Mouse (Mus musculus) brain, embryonic 14.5 days (tissue): ENCODE data around the gene Lrrc20. TPM values are rescaled to one million over a fixed set of nuclear protein-coding genes. Genes with fewer than 3 reads are reported as not detected.
"Not testable (repeated sequence)": the region's sequence is repeated elsewhere in the genome, so short reads cannot be mapped to it uniquely, and the experiment has no call there.

ENCODE experiments used
- DNase-seq: peaks from one replicate; pipeline ENCODE4 v3.0.0-alpha.2; 2011; ENCODE audit warnings: low read depth
- CTCF ChIP-seq: fragments of 200-500 bp; IDR thresholded peaks from 2 replicates; pipeline ENCODE4 v1.5.1; 2012; ENCODE audit warnings: inconsistent platforms, mild to moderate bottlenecking, moderate library complexity, borderline replicate concordance; ENCODE audit not compliant: insufficient read depth, insufficient read length; ENCODE audit errors: extremely low read depth
- POLR2A ChIP-seq: fragments of 200-500 bp; IDR thresholded peaks from 2 replicates; pipeline ENCODE4 v1.6.1; 2012; ENCODE audit warnings: mild to moderate bottlenecking, inconsistent platforms, borderline replicate concordance; ENCODE audit not compliant: poor library complexity, insufficient read depth, insufficient read length, severe bottlenecking; ENCODE audit errors: extremely low read depth
- polyA plus RNA-seq: library from polyadenylated mRNA; depleted of rRNA; stranded (reverse); fragments of >200 nt; gene quantifications from 2 replicates; pipeline ENCODE4 v1.2.3, GENCODE M21; 2012

Gene Lrrc20
- polyA plus RNA-seq, 1 experiment = 23.6 TPM

DNA sequence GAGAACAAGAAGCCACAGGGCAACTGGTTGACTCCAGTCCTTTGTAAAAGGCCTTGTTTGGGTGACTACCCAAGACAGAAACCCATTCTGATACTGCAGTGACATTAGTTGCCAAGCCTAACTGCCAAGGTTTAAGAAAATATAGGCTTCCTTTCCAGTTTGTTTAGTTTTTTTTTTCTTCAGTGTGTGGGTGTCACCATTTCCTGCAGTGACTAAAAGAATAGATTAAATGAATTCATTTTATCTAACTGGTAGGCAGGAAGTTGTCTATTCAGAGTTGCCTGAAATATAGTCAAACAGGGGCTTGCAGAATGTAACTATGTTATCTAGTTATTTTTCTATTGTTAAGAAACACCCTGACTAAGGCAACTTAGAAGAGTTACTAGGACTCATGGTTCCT, 83.9 kb downstream of the Lrrc20 start:
- no peak for DNase-seq
- TF ChIP-seq POLR2A = no peak

DNA sequence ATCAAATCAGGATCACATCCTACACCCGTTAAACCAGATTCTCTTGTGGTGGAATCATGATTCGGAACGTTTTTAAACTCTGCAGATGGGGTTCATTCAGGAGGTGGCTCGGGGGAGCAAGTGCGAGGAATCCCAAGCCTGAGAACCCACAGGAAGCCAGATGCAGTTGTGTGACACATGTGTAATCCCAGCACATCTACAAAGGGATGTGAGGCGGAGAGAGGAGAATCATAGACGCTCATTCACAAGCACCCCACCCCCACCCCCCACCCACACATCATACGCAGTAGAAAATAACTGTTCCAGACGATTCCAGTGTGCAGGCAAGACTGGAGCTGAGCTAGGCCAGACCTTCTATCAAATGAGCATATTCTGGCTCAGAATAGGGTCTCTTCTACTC, 87.9 kb downstream of the Lrrc20 start:
- no peak for DNase-seq
- TF ChIP-seq POLR2A (no peak), CTCF (no peak)

DNA sequence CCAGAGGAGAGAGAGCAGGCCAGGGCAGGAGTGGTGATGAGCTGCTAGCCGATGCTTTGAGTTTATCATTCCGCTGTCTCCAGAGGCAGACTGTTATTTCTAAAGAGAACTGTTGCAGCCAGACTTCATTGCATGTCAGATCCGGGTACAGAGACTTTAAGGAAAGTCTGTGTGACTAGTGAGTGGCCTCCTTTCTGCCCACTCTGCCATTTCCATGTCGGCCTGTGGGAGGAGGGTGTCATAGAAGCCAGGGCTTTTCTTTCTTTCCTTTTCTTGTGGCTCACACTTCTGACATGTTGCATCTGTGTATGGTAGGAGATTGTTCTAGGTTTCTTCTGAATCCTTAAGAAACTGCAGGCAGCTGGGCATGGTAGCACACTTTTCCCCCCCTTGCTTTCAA, 88.8 kb downstream of the Lrrc20 start:
- DNase-seq = no peak
- no peak for TF ChIP-seq POLR2A

DNA sequence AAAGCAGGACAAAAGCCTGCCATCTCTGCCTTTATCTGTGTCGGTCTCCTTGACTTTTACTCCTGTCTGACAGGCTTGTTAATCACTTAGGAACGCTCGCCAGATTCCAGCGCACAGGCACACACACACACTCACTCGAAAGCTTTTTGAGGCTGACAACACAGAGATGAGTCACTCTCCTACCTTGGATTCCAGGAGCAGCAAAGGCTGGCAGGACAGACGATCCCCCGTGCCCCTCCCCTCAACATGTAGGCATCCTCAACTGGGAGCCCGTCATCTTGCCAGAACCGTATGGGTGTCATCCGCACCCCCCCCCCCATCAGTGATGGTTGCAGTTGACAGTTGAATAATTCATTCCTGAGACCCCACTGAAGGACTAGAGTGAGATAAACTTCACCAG, 94.6 kb downstream of the Lrrc20 start:
- TF ChIP-seq CTCF (no peak), POLR2A (no peak)
- peak; percentile 65 for DNase-seq

DNA sequence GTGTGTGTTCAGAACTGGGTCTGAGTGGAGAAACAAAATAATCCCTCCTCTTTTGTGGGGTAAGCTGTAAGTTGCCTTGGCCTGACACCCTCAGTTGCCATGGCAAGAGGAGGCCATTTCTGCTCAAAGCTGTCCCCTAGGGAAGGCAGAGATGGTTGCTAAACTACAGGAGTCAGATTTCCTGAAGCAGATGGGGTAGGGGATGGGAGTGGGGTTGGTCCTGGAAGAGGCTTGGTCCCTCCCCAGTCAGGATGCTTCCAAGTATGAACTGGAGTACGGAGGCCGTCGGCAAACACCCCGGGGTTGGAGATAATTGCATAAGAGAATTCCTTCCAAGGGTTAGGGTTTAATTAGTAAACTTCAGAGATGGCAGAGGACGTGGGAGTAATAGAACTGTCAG, 96.5 kb downstream of the Lrrc20 start:
- DNase-seq = peak; percentile 44
- no peak for TF ChIP-seq CTCF
- TF ChIP-seq POLR2A = no peak

DNA sequence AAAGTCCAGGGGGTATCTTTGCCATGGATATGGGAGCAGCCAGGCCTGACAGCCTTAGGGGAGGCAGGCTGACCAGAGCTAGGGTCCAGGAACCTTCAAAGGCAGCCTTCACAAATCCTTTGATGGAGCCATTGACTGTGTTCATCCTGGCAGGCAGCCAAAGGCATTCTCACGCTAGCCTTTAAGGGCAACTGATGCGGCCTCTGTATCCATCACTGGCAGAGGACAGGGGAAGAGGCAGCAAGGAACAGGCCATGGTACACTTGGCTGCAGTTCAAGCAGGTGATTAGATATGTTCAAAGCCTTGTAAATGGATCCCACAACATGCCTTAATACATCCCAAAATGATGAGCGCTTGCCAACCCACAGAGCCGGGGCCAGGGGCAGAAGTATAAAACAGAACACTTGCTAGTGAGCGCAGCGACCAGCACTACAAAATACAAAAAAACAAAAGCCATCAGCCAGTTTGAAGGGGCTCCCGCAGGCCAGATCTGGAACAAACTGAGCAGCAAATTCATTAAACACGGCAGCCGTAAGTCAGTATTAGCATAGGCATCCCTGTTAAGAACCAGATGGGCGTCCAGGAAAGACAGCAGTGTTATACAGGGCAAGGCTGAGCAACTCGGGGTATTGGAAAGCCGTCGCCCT, 100.6 kb downstream of the Lrrc20 start:
- TF ChIP-seq CTCF (no peak), POLR2A (no peak)
- peak; percentile 79 for DNase-seq

DNA sequence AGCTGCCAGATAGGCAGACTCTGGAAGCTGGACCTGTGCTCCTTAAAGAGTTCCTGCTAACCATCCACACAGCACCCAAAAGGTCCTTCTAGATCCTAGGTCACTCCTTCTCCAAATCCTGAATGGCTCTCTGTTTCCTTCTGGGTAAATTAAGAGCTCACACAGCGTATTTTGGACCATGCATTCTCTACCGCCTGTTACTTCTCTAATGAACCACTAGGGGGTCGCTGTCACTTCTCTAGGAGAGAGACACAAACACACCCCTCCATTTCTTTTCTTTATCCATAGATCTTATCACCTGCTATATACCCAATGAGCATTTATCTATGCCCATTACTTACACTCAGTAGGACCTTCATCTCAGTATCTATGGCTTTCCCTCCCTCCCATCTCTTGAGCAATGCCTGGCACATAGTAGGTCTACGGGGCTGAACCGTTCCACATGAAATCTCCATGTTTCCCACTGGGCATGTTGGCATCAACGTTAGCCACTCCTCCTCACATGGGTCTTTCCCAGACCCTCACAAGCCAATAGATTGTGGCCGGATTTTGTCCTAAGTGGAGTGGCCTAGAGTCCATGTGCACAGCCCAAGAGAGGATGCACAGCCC, 111.7 kb downstream of the Lrrc20 start:
- DNase-seq = no peak

DNA sequence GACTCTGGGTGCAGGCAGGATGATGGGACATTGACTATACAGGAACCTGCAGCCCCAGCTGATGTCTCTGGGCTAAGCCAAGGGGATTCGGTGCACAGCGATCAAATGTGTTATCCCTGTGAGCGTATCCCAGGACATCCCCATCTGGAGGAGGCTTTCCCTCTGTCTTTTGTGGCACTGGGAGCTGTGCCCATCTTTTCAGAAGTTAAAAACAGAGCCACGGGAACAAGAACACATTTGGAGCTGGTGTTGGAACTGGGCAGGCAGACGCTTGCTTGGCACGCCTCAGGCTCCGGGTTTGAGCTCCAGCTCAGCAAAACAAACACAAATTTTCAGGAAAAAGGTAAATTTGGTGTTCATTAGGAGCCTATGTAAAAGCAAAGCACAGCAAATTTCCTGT, 122.4 kb downstream of the Lrrc20 start:
- TF ChIP-seq POLR2A = no peak
- TF ChIP-seq CTCF = no peak
- DNase-seq = no peak

More for the DNA sequence above, 111.7 kb downstream of the Lrrc20 start:
- no peak for TF ChIP-seq POLR2A

DNA sequence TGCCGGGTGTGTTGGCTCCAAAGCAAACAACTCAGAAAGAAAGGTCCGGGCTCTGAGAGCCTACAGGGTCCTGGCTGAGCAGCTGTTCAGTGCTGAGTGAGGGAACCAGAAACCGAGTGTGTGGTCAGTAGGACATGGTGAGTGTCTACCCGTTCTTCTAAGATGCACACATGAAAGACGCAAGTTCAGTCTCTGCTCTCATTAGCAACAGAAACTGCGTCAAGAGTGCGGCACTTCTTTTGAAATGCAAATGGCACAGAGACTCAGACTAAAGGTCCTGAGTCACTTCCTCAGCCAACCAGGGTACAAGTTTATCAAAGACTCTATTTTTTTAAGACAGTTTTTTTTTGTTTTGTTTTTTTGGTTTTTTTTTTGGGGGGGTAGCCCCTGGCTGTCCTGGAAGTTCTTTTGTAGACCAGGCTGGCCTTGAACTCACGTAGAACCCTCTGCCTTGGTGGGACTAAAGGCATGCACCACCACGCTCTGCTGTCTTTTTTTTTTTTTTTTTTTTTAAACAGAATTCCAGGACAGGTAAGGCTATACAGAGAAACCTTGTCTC, 124.0 kb downstream of the Lrrc20 start:
- DNase-seq = peak; percentile 30
- no peak for TF ChIP-seq POLR2A
- TF ChIP-seq CTCF = no peak

DNA sequence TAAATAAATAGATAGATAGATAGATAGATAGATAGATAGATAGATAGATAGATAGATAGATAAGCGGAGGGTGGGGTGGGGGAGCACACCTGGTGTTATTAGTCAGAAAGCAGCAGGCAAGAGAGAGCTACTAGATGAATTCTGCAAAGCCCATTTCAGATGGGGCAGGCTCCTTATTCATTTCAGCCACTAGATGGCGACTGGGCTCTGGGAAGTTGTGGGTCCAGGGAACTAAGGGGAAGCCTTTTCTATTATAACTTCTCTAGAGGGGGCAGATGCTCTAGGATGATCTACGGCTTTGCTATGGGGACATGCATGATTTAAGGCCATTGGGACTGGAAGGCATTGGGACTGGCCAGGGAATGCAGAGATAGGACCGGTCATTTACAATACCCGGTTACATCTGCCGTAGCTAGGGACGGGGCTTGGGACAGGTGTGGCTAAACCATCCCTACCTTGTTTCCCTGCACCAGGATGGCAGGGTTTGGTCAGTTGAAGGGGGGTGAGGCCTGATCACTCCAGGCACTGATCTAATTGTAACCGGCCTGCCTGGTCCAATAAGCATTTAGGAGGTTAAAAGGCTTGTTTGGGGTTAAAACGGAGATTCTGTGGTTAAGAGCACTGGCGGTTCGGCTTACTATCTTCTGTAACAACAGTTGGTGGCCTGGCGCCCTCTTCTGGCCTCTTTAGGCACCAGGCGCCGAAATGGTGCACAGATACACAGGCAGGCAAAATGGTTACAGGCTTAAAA, 126.9 kb downstream of the Lrrc20 start:
- peak; percentile 80 for DNase-seq
- TF ChIP-seq POLR2A (no peak), CTCF (peak; percentile 77)

DNA sequence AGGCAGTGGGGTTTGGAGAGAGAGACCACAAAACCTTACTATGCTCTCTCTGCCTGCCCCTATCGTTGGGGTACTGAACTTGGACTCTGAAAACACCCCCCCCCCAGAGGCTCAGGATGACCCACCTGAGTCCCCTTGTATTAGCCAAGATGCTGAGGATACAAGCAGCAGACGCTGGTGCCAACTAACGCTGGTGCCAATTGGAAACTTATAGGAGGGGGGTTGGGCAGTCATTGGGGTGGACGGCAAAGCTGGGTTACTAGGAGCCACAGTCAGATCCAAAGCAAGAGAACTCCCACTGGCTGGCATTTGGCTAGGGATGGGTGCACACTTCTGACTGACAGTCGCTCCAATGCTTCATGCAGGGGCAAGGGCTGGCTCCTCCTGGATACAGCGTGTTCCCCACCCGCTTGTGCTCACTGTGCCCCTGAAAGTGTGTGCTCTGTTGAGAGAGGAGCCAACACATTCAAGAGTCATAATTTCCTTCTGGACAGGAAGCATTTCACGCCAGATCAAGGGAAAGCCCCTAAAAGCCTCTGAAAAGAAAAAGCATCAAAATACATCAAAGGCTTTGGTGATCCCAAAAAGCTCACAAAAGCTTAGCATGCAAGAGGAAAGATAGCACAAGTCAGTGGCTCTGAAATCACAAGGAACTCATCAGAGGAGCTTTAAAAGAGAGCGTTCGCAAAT, 128.9 kb downstream of the Lrrc20 start:
- DNase-seq = no peak

DNA sequence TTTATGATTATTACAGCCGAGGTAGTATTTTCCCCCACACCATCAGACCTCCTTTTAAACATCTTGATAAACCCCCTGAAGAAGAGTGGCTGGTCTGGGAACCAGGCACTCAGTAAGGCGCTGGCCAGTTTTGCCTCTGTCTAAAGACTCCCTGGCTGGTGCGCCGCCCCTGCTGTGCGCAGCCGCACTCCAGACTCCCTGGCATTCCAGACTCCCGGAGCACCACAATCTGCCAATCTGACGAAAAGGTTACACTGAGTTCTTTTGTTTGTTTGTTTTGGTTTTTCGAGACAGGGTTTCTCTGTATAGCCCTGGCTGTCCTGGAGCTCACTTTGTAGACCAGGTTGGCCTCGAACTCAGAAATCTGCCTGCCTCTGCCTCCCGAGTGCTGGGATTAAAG, 129.8 kb downstream of the Lrrc20 start:
- DNase-seq = not testable (repeated sequence)

More for the DNA sequence above, 128.9 kb downstream of the Lrrc20 start:
- TF ChIP-seq CTCF (no peak), POLR2A (no peak)
